Mouse (Mus musculus) megakaryocyte progenitor cell, adult 5-6 weeks (primary cell): ENCODE measurements around the gene Cstf1. TPM values are rescaled to one million over a fixed set of nuclear protein-coding genes. Genes with fewer than 3 reads are reported as not detected.

ENCODE experiments used
- ATAC-seq: replicated peaks from 2 replicates; pipeline ENCODE4 v1.8.0; 2016; ENCODE audit warnings: mild to moderate bottlenecking, moderate TSS enrichment, inconsistent platforms; ENCODE audit not compliant: poor library complexity
- total RNA-seq, 2 experiments: library from RNA; stranded (forward) in 1 of 2; stranded (reverse) in 1 of 2; fragments of 157-497, 149-512 nt in 1 of 2; fragments of 200-1000 nt in 1 of 2; gene quantifications; 2 replicates each; pipeline versions ENCODE4 v1.2.3 to v1.2.4; 2015 to 2017

The Cstf1 gene
- total RNA-seq, 2 experiments from 2014 or later = 35.7 to 41.0 TPM

DNA sequence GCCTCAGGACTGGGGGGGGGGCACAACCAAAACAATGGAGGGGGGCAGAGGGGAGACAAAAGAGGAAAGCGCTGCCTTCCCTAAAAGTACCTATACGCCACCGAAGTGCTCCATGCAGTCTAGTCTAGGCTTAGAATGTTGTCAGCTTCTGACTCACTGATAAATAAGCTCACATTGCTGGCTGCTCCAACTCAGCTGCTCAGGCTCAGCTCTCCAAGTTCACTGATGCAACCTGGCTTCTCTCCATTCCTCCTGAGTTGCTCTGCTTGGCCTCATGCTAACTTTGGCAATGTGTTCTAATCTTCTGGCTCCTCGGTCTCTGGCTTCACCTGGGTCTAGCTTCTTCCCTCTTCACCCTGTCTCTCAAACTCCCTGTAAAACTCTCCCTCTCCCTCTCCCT lies 6.1 kb downstream of the Cstf1 start:
- ATAC-seq = no peak

DNA sequence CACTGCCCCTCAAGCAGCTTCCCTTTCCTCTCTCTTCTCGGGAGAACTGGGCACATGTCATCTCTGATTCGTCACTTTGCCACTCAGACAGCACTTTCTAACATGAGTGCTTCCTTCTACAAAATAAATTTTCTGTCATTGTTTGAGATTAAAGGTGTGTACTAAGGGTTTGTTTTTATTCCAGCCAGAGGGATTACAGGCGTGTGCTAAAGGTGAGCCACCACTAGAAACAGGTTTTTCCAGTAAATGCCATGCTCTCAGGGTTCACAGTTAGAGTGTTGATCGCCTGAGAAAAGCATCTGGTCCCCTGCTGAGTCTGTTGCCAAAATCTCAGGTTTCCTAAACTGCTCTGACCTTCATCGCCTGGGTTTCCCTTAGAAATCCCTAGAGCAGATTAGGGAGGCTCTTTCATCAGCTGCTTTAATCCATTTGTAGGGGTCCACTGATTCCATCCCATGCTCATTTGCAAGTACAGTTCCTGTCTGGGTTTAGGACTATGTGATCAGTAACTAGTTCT lies 6.6 kb downstream of the Cstf1 start:
- no peak for ATAC-seq

- peak; percentile 85 for ATAC-seq
Observed at GRCm38 (mm10) chr2:172378332-172378731, 7.9 kb downstream of the Cstf1 start.

DNA sequence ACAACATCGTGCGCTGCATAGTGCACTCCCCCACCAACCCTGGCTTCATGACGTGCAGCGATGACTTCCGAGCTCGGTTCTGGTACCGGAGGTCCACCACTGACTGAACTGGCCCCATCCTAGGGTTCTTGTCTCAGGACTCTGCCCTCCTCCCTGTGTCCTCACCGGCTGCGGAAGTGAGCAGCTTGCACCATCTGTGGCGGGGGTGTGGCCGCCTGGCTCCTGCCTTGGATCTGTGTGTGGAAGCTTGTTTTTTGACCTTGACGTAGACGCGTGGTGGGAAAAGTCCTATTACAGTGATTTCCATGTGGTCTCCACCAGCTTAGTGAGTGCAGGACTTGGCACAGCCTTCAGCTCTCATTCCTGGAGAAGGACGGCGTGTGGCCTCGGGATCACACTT lies 10.0 kb downstream of the Cstf1 start:
- no peak for ATAC-seq

DNA sequence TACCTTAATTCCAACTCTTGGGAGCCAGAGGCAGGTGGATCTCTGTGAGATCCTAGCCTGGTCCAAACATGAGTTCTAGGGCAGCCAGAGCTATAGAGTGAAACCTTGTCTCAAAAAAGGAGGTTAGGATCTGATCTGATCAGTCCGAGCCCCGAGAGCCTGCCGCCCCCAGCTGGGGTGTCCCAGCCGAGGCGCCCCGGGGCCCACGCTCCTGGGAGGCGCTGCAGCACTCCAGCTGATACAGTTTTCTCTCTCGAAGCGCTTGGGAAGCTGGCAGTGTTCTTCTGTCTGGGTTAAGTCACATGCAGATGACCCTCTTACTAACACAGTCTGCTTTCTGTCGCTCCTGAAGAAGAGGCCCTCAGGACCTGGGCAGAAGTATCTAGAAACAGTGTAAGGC lies 10.9 kb downstream of the Cstf1 start:
- ATAC-seq = no peak

DNA sequence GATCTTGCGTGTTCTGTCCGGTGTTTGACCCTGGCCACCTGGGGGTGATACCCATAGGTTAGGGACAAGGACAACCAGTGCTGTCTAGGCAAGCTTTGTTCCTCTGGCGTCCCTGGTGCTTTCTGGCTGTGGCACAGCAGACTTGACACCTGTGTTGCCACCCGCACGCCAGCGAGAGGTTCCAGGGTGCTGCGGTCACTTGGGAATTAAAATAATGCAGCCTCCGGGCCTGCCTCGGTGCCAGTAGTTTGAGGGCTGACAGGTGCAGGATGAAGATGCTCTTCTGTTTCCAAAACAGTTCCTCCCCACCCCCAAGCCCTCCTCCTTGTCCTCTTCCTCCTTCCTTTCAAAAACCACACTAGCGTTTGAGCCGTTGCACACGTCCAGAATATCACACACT lies 11.4 kb downstream of the Cstf1 start:
- peak; percentile 29; the same call in 1 of the 2 replicates for ATAC-seq

DNA sequence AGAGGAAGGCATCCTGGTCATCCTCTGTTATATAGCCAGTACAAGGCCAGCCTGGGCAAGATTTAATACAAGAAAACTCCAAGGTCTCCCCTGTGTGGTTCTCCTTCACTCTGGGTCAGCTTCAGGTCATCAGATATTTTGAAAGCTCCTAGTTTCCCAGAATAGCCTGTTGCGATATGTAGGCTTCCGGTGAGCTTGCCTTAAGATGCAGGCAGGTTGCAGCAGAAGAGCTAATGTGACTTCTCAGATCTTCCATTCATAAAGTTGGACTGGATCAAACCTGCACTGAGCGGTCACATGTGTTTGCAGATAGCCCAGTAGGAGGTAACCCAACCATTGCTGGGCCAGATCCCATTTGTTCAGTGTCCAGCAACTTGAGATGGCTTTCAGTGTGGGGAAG lies 14.2 kb downstream of the Cstf1 start:
- ATAC-seq = peak; percentile 72

- ATAC-seq = no peak
Observed at GRCm38 (mm10) chr2:172390341-172390740, 19.9 kb downstream of the Cstf1 start.

- ATAC-seq = no peak
Observed at GRCm38 (mm10) chr2:172392041-172392521, 21.6 kb downstream of the Cstf1 start.

- peak; percentile 81 for ATAC-seq
Observed at GRCm38 (mm10) chr2:172393391-172394051, 23.0 kb downstream of the Cstf1 start, which contains the start of gene Cass4. Gene Cass4, plus strand, starts transcription at chr2:172393794.

GRCm38 (mm10) chr2:172394052-172394392 lies 23.5 kb downstream of the Cstf1 start:
- ATAC-seq = no peak

DNA sequence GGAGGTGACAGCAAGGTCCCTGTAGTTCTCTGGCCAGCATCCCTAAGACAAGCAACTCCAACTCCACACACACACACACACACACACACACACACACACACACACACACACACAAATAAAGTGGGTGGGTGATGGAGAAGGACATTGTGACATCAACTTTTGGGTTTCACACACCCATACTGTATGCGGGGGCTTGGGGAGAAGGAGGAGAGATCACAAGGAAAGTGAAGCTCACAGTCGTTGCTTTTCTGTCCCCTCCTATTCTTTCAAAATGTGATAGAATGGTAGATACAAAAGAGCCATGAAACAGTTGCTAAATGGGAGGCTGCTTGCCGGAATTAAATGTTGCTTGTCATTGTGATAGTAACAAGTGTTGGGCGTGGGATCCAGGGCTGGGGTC lies 24.2 kb downstream of the Cstf1 start:
- no peak for ATAC-seq

- no peak for ATAC-seq
Observed at GRCm38 (mm10) chr2:172395961-172396360, 25.5 kb downstream of the Cstf1 start.

GRCm38 (mm10) chr2:172399901-172400300 lies 29.4 kb downstream of the Cstf1 start:
- ATAC-seq = peak; percentile 23

DNA sequence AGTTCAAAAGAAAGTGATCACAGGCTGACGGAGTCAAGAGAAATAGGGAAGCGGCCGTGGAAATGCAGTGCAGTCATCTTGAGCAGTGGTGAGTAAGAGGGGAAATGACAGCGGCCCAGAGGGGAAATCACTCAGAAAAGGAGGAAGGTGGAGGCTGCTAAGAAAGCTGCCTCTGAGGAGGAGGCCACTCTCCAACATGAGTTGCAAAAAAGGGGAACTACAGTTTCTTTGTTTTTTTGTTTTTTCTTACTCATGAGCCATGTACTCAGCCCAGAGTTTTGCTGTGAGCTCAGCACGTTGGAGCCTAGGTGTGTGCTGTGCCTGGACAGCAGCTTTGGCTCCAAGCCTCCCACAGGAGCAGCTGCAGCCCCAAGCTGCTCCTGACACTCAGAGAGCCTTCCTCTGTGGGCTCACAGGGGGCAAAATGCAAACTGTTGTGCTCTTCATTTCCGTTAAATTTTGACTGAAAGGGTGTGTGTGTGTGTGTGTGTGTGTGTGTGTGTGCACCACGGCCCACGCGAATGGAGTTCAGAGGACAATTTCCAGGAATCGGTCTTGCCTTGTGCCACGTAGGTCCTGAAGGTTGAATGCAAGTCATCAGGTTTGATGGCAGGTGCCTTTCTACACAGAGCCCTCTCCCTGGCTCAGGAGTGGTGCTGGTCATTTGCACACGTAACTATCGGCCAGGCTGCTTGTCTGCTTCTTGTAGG lies 30.8 kb downstream of the Cstf1 start:
- ATAC-seq = peak; percentile 88

DNA sequence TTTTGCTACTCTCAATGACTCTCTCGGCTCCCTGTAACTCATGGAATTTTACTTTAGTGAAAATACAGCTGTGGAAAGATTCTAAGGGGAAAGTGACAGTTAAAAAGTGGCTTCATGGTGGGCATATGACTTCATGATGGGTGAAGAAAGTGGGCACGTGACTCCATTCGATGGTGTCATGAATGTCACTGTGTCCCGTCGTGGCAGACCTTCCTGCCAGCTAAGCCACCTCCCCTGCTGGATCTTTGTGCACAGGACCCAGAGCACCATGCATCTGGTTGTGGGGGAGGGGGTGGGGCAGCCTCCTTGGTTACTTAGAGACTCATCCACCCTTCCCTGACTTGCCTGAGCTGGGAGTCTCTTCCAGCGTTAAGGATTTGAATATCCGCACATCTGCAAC lies 33.8 kb downstream of the Cstf1 start:
- ATAC-seq = no peak

DNA sequence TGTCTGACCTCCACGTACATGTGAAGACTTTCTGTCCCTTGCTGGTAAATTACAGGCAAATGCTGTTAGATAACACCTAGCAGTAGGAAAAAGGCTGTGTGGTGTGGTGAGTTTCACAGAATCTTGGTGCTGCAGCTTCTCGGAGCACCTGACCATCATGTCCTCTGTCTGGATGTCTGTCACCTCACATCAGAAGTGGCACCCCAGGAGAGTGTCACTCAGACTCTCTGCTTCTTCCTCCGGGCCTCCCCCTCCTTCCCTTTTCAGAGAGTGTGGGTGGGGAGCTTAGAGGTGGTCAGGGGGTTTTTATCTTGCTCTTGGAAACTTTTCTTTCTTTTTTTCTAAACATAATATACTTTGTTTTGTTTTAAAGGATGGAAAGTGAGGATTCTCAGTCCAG lies 34.5 kb downstream of the Cstf1 start:
- ATAC-seq = no peak

DNA sequence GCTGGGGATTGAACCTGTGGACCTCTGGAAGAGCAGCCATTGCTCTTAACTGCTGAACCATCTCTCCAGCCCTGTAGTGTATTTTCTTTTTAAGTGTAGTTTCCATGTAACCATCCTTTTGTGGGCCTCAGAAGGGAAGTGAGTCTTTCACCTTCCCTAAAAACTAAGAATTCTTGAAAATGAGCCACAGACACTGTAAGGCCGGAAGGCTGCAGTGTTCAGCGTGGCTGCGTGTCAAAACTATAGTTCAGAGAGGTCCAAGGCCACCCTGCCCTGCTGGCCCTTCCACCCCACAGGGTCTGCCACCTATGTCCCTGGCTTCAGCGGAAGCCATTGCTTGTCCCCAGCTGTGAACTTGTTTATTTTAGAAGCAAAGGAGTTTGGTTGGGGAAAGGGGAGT lies 35.7 kb downstream of the Cstf1 start:
- ATAC-seq = peak; percentile 54

- ATAC-seq = no peak
Observed at GRCm38 (mm10) chr2:172407499-172407898, 37.0 kb downstream of the Cstf1 start.

DNA sequence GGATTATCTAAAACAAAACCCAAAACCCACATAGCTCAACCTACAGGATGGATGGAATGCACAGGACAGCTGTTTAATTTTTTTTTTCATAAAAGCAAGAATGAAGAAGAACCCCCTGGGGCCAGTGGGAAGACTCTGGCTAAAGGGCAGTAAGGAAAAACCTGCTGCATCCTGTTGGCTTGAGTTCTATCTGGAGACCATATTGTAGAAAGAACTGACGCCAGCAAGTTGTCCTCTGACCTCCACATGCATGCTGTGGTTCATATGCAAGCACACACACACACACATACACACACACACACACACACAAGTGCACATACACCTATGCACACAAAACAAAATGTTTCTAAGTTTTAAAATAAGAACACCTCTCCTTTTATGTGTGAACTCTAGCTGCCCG lies 40.2 kb downstream of the Cstf1 start:
- ATAC-seq = no peak

DNA sequence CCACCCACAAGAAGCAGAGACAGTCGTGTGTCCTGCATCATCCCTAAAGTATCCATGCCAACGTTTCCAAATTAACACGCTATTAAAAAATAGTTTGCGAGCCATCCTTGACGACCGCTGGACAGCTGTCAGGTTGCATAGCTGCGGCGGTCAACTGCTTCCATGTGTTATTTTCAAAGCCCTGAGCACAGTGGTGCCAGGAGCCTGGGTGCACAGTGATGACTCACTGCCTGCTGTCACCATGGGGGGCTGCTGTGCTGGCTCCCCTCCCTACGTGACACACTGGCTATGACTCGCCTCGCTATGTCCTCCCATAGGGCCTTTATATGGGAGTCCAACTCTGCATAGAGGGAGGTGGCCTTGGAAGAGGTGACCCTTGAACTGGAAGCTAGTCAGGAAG lies 40.6 kb downstream of the Cstf1 start:
- no peak for ATAC-seq

- peak; percentile 77 for ATAC-seq
Observed at GRCm38 (mm10) chr2:172412454-172412853, 42.0 kb downstream of the Cstf1 start.
